Mouse (Mus musculus) cerebellum, adult 2 months (tissue): ENCODE data around the gene Cltb.

Source experiments
- CTCF ChIP-seq: fragments of 200-500 bp; IDR thresholded peaks from 2 replicates; pipeline ENCODE4 v1.5.1; 2011; ENCODE audit warnings: low read depth, mild to moderate bottlenecking, control low read depth, low read length, moderate library complexity, borderline replicate concordance; ENCODE audit not compliant: insufficient read depth
- POLR2A ChIP-seq: fragments of 200-500 bp; IDR thresholded peaks from 2 replicates; pipeline ENCODE4 v1.6.1; 2011; ENCODE audit warnings: low read length, control low read depth, borderline replicate concordance; ENCODE audit not compliant: insufficient read depth

DNA sequence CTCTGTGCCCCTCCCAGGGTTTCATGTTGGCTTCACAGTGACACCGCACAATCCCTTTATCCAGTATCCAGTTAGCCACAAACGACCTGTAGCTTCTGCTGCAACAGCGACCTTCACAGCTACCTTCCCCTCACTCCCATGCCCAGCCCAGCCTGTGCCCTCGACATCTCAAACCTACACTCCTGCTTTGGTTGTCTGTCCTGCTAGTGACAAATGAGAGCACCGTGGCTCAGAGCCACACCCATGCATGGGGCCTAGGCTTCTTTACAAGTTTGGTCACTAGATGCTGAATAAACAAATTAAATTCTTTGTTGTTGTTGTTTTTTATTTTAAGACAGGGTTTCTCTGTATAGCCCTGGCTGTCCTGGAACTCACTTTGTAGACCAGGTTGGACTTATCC, 3.9 kb downstream of the Cltb start:
- TF ChIP-seq CTCF = no peak
- TF ChIP-seq POLR2A = no peak
